9 mouse cellular contexts compared by ENCODE assay signal in the genomic region with DNA sequence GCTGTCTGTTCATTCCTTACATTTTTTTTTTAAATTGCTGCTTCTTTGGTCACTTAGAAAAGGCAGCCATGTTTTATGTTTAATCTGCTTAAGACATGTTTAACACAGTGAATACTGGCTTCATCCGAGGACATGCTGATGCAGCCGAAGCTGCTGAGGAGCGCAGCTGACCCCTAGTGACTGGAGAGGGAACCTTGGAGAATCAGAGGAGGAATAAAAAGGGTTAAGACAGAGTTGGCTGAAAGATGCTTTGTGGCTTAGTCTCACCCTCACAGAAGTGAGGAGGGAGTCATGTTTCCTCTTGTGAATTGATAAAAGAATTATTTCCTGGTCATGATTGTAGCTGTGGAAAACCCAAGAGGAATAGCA. TPM values are rescaled to one million over a fixed set of nuclear protein-coding genes. Genes with fewer than 3 reads are reported as not detected.
DNase-seq lines count a peak whose midpoint lies in the region; ATAC-seq and TF ChIP-seq lines count a peak whose summit lies in the region.
"Had no signal": no experiment of that assay in that cellular context is flagged by ENCODE, and none has a peak within 500 bp of the region (broad histone marks: within the 10 kb centered on the region; RNA-seq: fewer than 3 reads in every experiment).

No protein-coding gene starts in this region.

- intact Hi-C loops in left cerebral cortex, postnatal 14 days (cut with DNase I): loop anchor here (10.0 kb wide), 1 partner anchor 192 kb away; no protein-coding TSS in a partner anchor
- intact Hi-C loops in left cerebral cortex, postnatal 36 days (cut with DNase I): no loop called here

- no peak overlapping the region for H3K9ac ChIP-seq in hindbrain, embryonic 12.5 days
- no peak overlapping the region for H3K9ac ChIP-seq in stomach, postnatal 0 days (ENCODE audit: low read length)
- H3K9ac ChIP-seq: embryonic facial prominence, embryonic 15.5 days had no signal

- 19% methylated on average over 3 of the region's 3 CpGs for WGBS in hindbrain, embryonic 12.5 days
- 31% methylated on average over 3 of the region's 3 CpGs for WGBS in stomach, postnatal 0 days

- H3K9me3 ChIP-seq in E14TG2a.4 (ENCODE audit: low read length): no peaks in the 10 kb centered on the region
- H3K9me3 ChIP-seq in hindbrain, embryonic 12.5 days (replicated peaks): no peaks in the 10 kb centered on the region
- H3K9me3 ChIP-seq in stomach, postnatal 0 days (ENCODE audit: control insufficient read depth, low read length): no peaks in the 10 kb centered on the region
- H3K9me3 ChIP-seq: embryonic facial prominence, embryonic 15.5 days had no signal

- peak; percentile 60; the same call in 1 of the 2 replicates for ATAC-seq in hindbrain, embryonic 12.5 days (ENCODE audit: low FRiP score)
- no peak for ATAC-seq in stomach, postnatal 0 days (ENCODE audit: low FRiP score, low TSS enrichment)

- H3K36me3 ChIP-seq in E14TG2a.4 (ENCODE audit: insufficient read depth, low read length): no peaks in the 10 kb centered on the region
- no peaks in the 10 kb centered on the region for H3K36me3 ChIP-seq in hindbrain, embryonic 12.5 days
- H3K36me3 ChIP-seq in stomach, postnatal 0 days (ENCODE audit: control insufficient read depth, insufficient read depth, low read length): no peaks in the 10 kb centered on the region
- H3K36me3 ChIP-seq: embryonic facial prominence, embryonic 15.5 days had no signal

- H3K4me2 ChIP-seq in hindbrain, embryonic 12.5 days (replicated peaks): no peak overlapping the region
- no peak overlapping the region for H3K4me2 ChIP-seq in stomach, postnatal 0 days (replicated peaks; ENCODE audit: low read depth)
- H3K4me2 ChIP-seq: embryonic facial prominence, embryonic 15.5 days had no signal

- no peak overlapping the region for H3K4me3 ChIP-seq in E14TG2a.4 (replicated peaks; ENCODE audit: low read length)
- no peak overlapping the region for H3K4me3 ChIP-seq in hindbrain, embryonic 12.5 days
- no peak overlapping the region for H3K4me3 ChIP-seq in stomach, postnatal 0 days (ENCODE audit: low read depth, low read length)
- H3K4me3 ChIP-seq: embryonic facial prominence, embryonic 15.5 days had no signal

- H3K27me3 ChIP-seq in E14TG2a.4 (ENCODE audit: insufficient read depth, low read length): no peaks in the 10 kb centered on the region
- no peaks in the 10 kb centered on the region for H3K27me3 ChIP-seq in hindbrain, embryonic 12.5 days
- H3K27me3 ChIP-seq in stomach, postnatal 0 days (ENCODE audit: control insufficient read depth, insufficient read depth, low read length): no peaks in the 10 kb centered on the region
- H3K27me3 ChIP-seq: embryonic facial prominence, embryonic 15.5 days had no signal

- DNase-seq in left cerebral cortex, postnatal 14 days (ENCODE audit: low spot score in 2 of 2): peak; percentile 50 to 68
- no peak for DNase-seq in left cerebral cortex, postnatal 36 days (ENCODE audit: low spot score in 2 of 2)
- peak; percentile 31 for DNase-seq in cerebellum, adult 9-10 months
- peak; percentile 67 for DNase-seq in lung, postnatal 10 days
- DNase-seq in stomach, postnatal 0 days (ENCODE audit: low spot score): peak; percentile 42
- no peak for DNase-seq in urinary bladder, adult 2 months (ENCODE audit: low spot score)

- peaks cover 6% of the 10 kb centered on the region for H3K4me1 ChIP-seq in E14TG2a.4 (replicated peaks; ENCODE audit: low read depth, low read length)
- peaks cover 1% of the 10 kb centered on the region; the same call in 1 of the 2 replicates for H3K4me1 ChIP-seq in hindbrain, embryonic 12.5 days
- H3K4me1 ChIP-seq in stomach, postnatal 0 days (replicated peaks; ENCODE audit: control insufficient read depth, insufficient read depth): peaks cover 3% of the 10 kb centered on the region; the same call in 1 of the 2 replicates
- H3K4me1 ChIP-seq: embryonic facial prominence, embryonic 15.5 days had no signal

- TF ChIP-seq CTCF in E14TG2a.4 (conservative IDR thresholded peaks at IDR 0.05; ENCODE audit: low read length): peak; percentile 28
- peak; percentile 87 for TF ChIP-seq CTCF in stomach, postnatal 0 days (IDR thresholded peaks at IDR 0.05; ENCODE audit: low read depth)

- no peak for TF ChIP-seq EP300 in stomach, postnatal 0 days (optimal IDR thresholded peaks at IDR 0.05)

- H3K27ac ChIP-seq in hindbrain, embryonic 12.5 days: no peak overlapping the region
- no peak overlapping the region for H3K27ac ChIP-seq in stomach, postnatal 0 days (replicated peaks)
- H3K27ac ChIP-seq: embryonic facial prominence, embryonic 15.5 days had no signal

RNA-seq across cellular contexts. Expression of a gene that starts 28.5 kb away (rescaled TPM):
- 10 to 100 TPM; 27.4 to 27.6 TPM for total RNA-seq in left cerebral cortex, postnatal 14 days (2021)
- 10 to 100 TPM; 35.2 to 35.5 TPM for total RNA-seq in left cerebral cortex, postnatal 36 days (2021)
- 8.0 and 8.1 TPM in 2 replicates for polyA plus RNA-seq in hindbrain, embryonic 12.5 days (2016; fragmentation: Nextera tagmentation; extraction: Ambion mirVana)
- polyA plus RNA-seq in stomach, postnatal 0 days (2015; fragmentation: Nextera tagmentation; extraction: Ambion mirVana): 114 and 117 TPM in 2 replicates
- 53.1 and 53.3 TPM in 2 replicates for polyA plus RNA-seq in urinary bladder, adult 2 months (2012; rRNA removed)

Comparison
In these comparisons a context has a peak if more than half of its experiments do, and no peak if none do; other contexts are left out.
1. DNase-seq: peak in left cerebral cortex, postnatal 14 days (2 of 2), cerebellum, adult 9-10 months (single experiment), lung, postnatal 10 days (single experiment) and stomach, postnatal 0 days (single experiment); none in left cerebral cortex, postnatal 36 days (0 of 2) and urinary bladder, adult 2 months (single experiment).